Mouse (Mus musculus) E14TG2a.4 (cell line): Measurements from ENCODE around the gene Gm14692.
"Not testable (repeated sequence)": the region's sequence is repeated elsewhere in the genome, so short reads cannot be mapped to it uniquely, and the experiment has no call there.

ENCODE experiments used
- H3K27me3 ChIP-seq: 2 replicates; pipeline ENCODE4 v1.6.1; 2014; ENCODE audit warnings: low read length, control low read depth; ENCODE audit not compliant: insufficient read depth
- H3K36me3 ChIP-seq: 2 replicates; pipeline ENCODE4 v1.6.1; 2014; ENCODE audit warnings: low read length, control low read depth; ENCODE audit not compliant: insufficient read depth
- H3K4me1 ChIP-seq: replicated peaks from 2 replicates; pipeline ENCODE4 v1.6.1; 2014; ENCODE audit warnings: low read depth, low read length, control low read depth
- H3K4me3 ChIP-seq: replicated peaks from 2 replicates; pipeline ENCODE4 v1.5.1; 2014; ENCODE audit warnings: mild to moderate bottlenecking, low read length
- H3K9me3 ChIP-seq: 2 replicates; pipeline ENCODE4 v1.6.1; 2014; ENCODE audit warnings: low read length, control low read depth

Gm14692 gene

GRCm38 (mm10) chrX:67695398-67695797, at the start of gene Gm14692:
TSS of gene Gm14692 (plus strand) at chrX:67695698.
- not testable (repeated sequence) for H3K4me1 ChIP-seq, H3K9me3 ChIP-seq, H3K36me3 ChIP-seq, H3K27me3 ChIP-seq, H3K4me3 ChIP-seq

DNA sequence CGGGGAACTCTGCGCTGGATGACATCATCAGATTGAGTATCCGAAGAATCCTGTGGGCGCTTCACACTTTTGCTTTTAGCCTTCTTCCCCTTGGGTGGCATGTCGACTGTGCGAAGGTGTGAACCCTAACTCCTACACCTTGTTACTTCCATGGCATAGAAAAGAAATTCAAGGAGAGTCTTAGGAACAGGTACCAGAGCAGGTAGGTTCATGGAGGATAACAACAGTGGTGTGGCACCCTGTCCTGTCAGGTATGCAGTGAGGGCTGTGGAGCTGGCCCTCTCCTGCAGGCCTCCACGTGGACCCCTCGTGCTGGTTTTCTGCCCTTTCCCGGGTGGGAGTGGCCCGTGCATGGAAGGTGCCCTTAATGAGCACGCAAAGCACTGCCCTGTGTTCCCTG, 2.0 kb upstream of the Gm14692 start, which contains the start of gene Gm1140:
TSS of gene Gm1140 (minus strand) at position 101 of the 400 bp plus-strand sequence.
- not testable (repeated sequence) for H3K4me1 ChIP-seq, H3K27me3 ChIP-seq

More for the DNA sequence above, 2.0 kb upstream of the Gm14692 start, which contains the start of gene Gm1140:
- H3K9me3 ChIP-seq, H3K4me3 ChIP-seq, H3K36me3 ChIP-seq: not testable (repeated sequence)
